Mouse (Mus musculus) forebrain, embryonic 14.5 days (tissue): ENCODE results near the gene Klf7. TPM values are rescaled to one million over a fixed set of nuclear protein-coding genes. Genes with fewer than 3 reads are reported as not detected.

Experiments
- ATAC-seq: fragments of 200-750 bp; cut with Nextera tagmentation; 2 replicates; pipeline ENCODE4 v1.8.0; 2017; ENCODE audit warnings: mild to moderate bottlenecking, moderate library complexity
- DNase-seq: peaks from one replicate; pipeline ENCODE4 v3.0.0-alpha.2; 2015; ENCODE audit warnings: low spot score
- H3K27ac ChIP-seq: fragments of 300-500 bp; sonication (generic); 2 replicates; pipeline ENCODE4 v1.5.1; 2014; ENCODE audit warnings: low read depth, mild to moderate bottlenecking, control low read depth, low read length, moderate library complexity
- H3K27me3 ChIP-seq: fragments of 300-500 bp; sonication (generic); replicated peaks from 2 replicates; pipeline ENCODE4 v1.6.1; 2014; ENCODE audit warnings: low read length, control low read depth, mixed read lengths; ENCODE audit not compliant: control insufficient read depth, insufficient read depth
- H3K36me3 ChIP-seq: fragments of 300-500 bp; sonication (generic); 2 replicates; pipeline ENCODE4 v1.6.1; 2014; ENCODE audit warnings: low read length, control low read depth; ENCODE audit not compliant: control insufficient read depth, insufficient read depth
- H3K4me1 ChIP-seq: fragments of 300-500 bp; sonication (generic); 2 replicates; pipeline ENCODE4 v1.6.1; 2014; ENCODE audit warnings: antibody characterized with exemption, low read length, control low read depth; ENCODE audit not compliant: control insufficient read depth, insufficient read depth
- H3K4me2 ChIP-seq: fragments of 300-500 bp; sonication (generic); 2 replicates; pipeline ENCODE4 v1.6.1; 2014; ENCODE audit warnings: mild to moderate bottlenecking, control low read depth, low read length
- H3K4me3 ChIP-seq: fragments of 300-500 bp; sonication (generic); 2 replicates; pipeline ENCODE4 v1.5.1; 2014; ENCODE audit warnings: low read depth, low read length, control low read depth
- H3K9ac ChIP-seq: fragments of 300-500 bp; sonication (generic); 2 replicates; pipeline ENCODE4 v1.6.1; 2014; ENCODE audit warnings: mild to moderate bottlenecking, low read length, control low read depth, moderate library complexity
- H3K9me3 ChIP-seq: fragments of 300-500 bp; sonication (generic); replicated peaks from 2 replicates; pipeline ENCODE4 v1.6.1; 2016; ENCODE audit warnings: low read length, control low read depth, mixed read lengths; ENCODE audit not compliant: control insufficient read depth
- WGBS: fragments of 180-500 bp; shearing (Covaris S2); extraction: QIAGEN DNeasy Blood & Tissue Kit; methylation state at CpG from one replicate; pipeline ENCODE4 v1.1.7; 2014; 5-methylcytosine and 5-hydroxymethylcytosine counted together
- polyA plus RNA-seq: library from polyadenylated mRNA; unstranded; fragments of >200 nt; fragmentation: Nextera tagmentation; extraction: Ambion mirVana; gene quantifications from 2 replicates; pipeline ENCODE4 v1.2.1, GENCODE M21; 2014

Klf7 gene
- polyA plus RNA-seq, 1 experiment from 2014 or later: 63.1 TPM

DNA sequence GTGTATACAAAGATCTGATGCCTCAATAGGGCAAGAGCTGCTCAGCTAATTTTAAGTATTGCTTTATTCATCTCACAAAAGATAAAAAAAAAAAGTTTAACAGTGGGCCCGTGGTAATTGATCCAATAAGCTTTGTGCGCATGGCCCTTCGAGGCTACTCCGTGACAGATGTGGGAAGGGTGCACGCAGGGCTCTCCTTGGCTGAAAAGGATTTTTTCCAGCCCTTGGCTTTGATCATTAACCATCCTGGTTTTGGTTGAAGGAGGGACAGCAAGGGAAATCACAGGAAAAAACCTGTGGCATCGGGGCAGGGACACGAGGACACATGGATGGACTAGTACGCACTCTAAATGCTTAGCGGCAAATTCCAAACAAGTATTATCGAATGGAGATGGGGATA is 60.6 kb downstream of the Klf7 start:
- H3K4me2 ChIP-seq: no peak overlapping the region
- H3K27ac ChIP-seq: peak overlapping the region; percentile 68; the same call in 1 of the 2 replicates
- ATAC-seq (no peak), DNase-seq (peak; percentile 29)
- H3K36me3 ChIP-seq: no peaks in the 10 kb centered on the region
- H3K4me3 ChIP-seq: no peak overlapping the region
- no peaks in the 10 kb centered on the region for H3K27me3 ChIP-seq
- H3K9ac ChIP-seq: no peak overlapping the region
- peaks cover 61% of the 10 kb centered on the region for H3K4me1 ChIP-seq
- no peaks in the 10 kb centered on the region for H3K9me3 ChIP-seq
- WGBS: 51% methylated on average over 10 of the region's 10 CpGs

- Histone ChIP-seq H3K27ac (peak overlapping the region; percentile 68), H3K4me1 (peaks cover 55% of the 10 kb centered on the region), H3K4me2 (peak overlapping the region; percentile 21), H3K9me3 (no peaks in the 10 kb centered on the region), H3K9ac (peak overlapping the region; percentile 37; the same call in 1 of the 2 replicates), H3K27me3 (no peaks in the 10 kb centered on the region), H3K36me3 (no peaks in the 10 kb centered on the region), H3K4me3 (no peak overlapping the region)
- 26% methylated on average over 9 of the region's 9 CpGs for WGBS
- DNase-seq (peak; percentile 59), ATAC-seq (peak; percentile 60)
Measured at GRCm38 (mm10) chr1:64060699-64061454, 61.2 kb downstream of the Klf7 start.

- 76% methylated on average over 7 of the region's 7 CpGs for WGBS
- peak overlapping the region; percentile 68; the same call in 1 of the 2 replicates for H3K27ac ChIP-seq
- no peak overlapping the region; the same call in 1 of the 2 replicates for H3K9ac ChIP-seq
- peaks cover 49% of the 10 kb centered on the region for H3K4me1 ChIP-seq
- no peaks in the 10 kb centered on the region for H3K36me3 ChIP-seq
- no peaks in the 10 kb centered on the region for H3K9me3 ChIP-seq
- H3K27me3 ChIP-seq: no peaks in the 10 kb centered on the region
- no peak overlapping the region for H3K4me2 ChIP-seq
- ATAC-seq: no peak
- no peak overlapping the region for H3K4me3 ChIP-seq
- peak; percentile 21 for DNase-seq
Measured at GRCm38 (mm10) chr1:64060116-64060515, 62.0 kb downstream of the Klf7 start.

GRCm38 (mm10) chr1:64056541-64056940 is 65.5 kb downstream of the Klf7 start:
- no peak overlapping the region for H3K4me2 ChIP-seq
- no peak for DNase-seq
- H3K4me3 ChIP-seq: no peak overlapping the region
- no peak for ATAC-seq
- H3K27me3 ChIP-seq: no peaks in the 10 kb centered on the region
- H3K27ac ChIP-seq: no peak overlapping the region
- peaks cover 20% of the 10 kb centered on the region for H3K4me1 ChIP-seq
- H3K9me3 ChIP-seq: no peaks in the 10 kb centered on the region
- H3K36me3 ChIP-seq: no peaks in the 10 kb centered on the region
- 88% methylated on average over 2 of the region's 2 CpGs for WGBS
- no peak overlapping the region for H3K9ac ChIP-seq

DNA sequence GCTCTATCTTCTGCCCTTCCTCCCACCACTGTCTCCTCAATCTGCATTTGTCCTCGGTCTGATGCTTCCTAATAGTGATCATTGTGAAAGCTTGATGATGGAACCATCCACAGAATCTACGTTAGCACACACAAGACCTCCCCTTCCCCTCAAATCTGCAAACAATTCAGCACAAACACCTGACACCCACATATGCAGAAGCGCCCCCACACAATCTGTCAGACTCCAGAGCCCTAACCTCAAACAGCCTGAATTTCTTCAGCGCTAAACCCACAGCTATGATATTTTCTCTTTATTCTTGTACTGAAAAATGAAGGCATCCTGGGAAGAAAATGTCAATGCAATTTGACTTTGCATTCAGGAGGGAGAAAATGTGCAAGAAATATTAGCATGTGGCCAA is 66.1 kb downstream of the Klf7 start:
- 77% methylated on average over 4 of the region's 4 CpGs for WGBS
- H3K4me1 ChIP-seq: peaks cover 14% of the 10 kb centered on the region

DNA sequence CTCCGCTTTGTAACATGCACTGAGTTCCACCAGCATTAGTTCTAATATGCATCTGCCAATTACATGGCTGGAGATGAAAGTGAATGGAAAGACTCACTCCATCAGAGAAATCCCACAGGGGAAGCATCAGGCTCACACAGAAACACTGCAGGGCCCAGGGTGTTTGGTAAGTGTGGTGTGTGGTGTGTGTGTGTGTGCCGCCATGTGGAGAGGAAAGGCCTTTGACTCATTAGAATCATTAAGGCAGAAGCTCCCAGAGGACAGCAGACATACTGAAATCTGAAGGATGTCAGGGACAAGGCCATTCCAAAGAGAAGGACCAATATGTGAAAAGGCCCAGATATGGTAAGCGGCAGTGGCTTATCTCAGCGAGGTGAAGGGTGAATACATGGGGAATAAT is 66.9 kb downstream of the Klf7 start:
- DNase-seq: no peak
- 95% methylated on average over 4 of the region's 4 CpGs for WGBS

More for the DNA sequence above, 66.1 kb downstream of the Klf7 start:
- H3K27ac ChIP-seq: no peak overlapping the region
- H3K9ac ChIP-seq: no peak overlapping the region
- no peaks in the 10 kb centered on the region for H3K9me3 ChIP-seq
- no peaks in the 10 kb centered on the region for H3K36me3 ChIP-seq
- H3K27me3 ChIP-seq: no peaks in the 10 kb centered on the region
- H3K4me3 ChIP-seq: no peak overlapping the region
- DNase-seq: no peak
- ATAC-seq: no peak
- H3K4me2 ChIP-seq: no peak overlapping the region

DNA sequence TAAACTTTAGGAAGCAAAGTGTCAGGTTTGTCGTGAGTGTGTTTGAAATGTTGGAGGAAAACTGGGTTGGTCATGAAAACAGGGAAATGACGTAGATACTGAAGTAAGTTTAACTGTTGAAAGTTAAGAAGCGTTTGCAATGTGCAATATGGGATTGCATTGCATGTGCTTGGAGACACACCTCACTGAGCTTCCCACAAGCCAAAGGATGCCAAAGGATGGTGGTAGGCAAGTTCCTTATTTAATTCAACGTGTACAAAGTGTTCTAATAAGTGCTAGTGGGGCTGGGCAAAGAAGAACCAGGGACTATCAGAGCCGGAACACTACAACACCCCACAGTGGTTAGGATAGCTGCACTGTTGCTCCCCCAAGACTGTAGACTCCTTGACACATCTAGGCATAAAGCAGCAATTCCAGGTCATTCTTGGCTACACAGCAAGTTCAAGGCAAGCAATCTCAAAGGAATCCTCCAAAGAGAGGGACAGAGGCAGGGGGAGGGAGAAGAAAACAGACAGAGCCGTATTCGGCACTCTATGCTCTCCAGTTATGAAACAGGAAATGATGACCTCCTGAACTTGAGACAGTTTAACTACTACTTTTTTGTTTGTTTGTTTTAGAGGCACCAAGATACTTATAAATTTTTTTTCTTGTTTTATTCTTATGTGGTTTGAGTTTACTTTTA is 69.9 kb downstream of the Klf7 start:
- no peaks in the 10 kb centered on the region for H3K9me3 ChIP-seq
- DNase-seq (no peak), ATAC-seq (no peak)
- no peaks in the 10 kb centered on the region for H3K36me3 ChIP-seq
- H3K9ac ChIP-seq: no peak overlapping the region
- H3K4me3 ChIP-seq: no peak overlapping the region
- no peaks in the 10 kb centered on the region for H3K4me1 ChIP-seq
- H3K27me3 ChIP-seq: no peaks in the 10 kb centered on the region
- H3K27ac ChIP-seq: no peak overlapping the region
- H3K4me2 ChIP-seq: no peak overlapping the region
- 92% methylated on average over 7 of the region's 7 CpGs for WGBS

More for the DNA sequence above, 66.9 kb downstream of the Klf7 start:
- ATAC-seq: no peak
- Histone ChIP-seq H3K9me3 (no peaks in the 10 kb centered on the region), H3K9ac (no peak overlapping the region), H3K4me2 (no peak overlapping the region), H3K4me1 (peaks cover 7% of the 10 kb centered on the region), H3K36me3 (no peaks in the 10 kb centered on the region), H3K4me3 (no peak overlapping the region), H3K27ac (no peak overlapping the region), H3K27me3 (no peaks in the 10 kb centered on the region)

DNA sequence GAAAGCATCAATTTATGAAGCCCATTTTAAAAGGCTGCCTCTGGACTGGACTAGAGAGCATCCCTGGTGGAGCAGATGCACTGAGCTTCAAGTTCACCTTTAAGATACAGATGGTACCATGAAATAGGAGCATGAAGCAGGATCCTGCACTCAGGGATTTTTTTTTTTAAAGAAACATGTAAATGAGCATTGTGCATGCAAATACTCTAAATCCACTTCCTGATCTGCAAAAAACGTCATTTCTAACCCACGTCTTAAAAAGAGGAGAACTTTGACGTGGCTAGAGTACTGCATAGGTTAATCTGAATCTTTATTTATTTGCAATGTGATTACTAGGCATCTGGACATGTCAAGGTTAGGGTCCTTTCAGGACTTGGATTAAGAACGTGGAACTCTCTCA is 73.5 kb downstream of the Klf7 start:
- no peak for ATAC-seq
- H3K27ac ChIP-seq: no peak overlapping the region
- WGBS: 85% methylated on average over 4 of the region's 4 CpGs
- 0 out of 2 replicates have a peak, but pooled peaks cover 3% of the 10 kb centered on the region for H3K4me1 ChIP-seq
- H3K9me3 ChIP-seq: no peaks in the 10 kb centered on the region
- no peak for DNase-seq
- H3K4me2 ChIP-seq: no peak overlapping the region
- no peaks in the 10 kb centered on the region for H3K36me3 ChIP-seq
- no peak overlapping the region for H3K9ac ChIP-seq
- no peaks in the 10 kb centered on the region for H3K27me3 ChIP-seq
- H3K4me3 ChIP-seq: no peak overlapping the region

DNA sequence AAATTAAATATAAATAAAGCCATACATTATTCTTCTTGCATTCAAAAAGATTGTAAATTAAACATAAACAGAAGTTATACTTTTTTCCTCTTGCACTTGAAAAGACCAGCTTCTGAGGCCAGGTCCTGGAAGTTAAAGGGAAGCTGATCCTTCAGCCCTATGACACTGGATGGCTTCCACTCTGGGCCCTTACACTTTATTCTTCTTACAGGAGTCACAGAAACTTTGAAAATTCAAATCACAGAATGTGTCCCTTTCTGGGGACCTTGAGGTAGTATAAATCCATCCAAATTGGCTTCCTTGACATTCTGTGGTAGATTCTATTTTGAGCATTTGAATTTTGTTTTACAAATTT is 75.3 kb downstream of the Klf7 start:
- no peak overlapping the region for H3K4me3 ChIP-seq
- no peaks in the 10 kb centered on the region for H3K27me3 ChIP-seq
- H3K4me2 ChIP-seq: no peak overlapping the region
- 0 out of 2 replicates have a peak, but pooled peaks cover 5% of the 10 kb centered on the region for H3K4me1 ChIP-seq
- no peak overlapping the region for H3K9ac ChIP-seq
- H3K36me3 ChIP-seq: 0 out of 2 replicates have a peak, but pooled peaks cover 4% of the 10 kb centered on the region
- DNase-seq: no peak
- H3K9me3 ChIP-seq: no peaks in the 10 kb centered on the region
- no peak for ATAC-seq
- no peak overlapping the region for H3K27ac ChIP-seq
